Mouse (Mus musculus): ENCODE data around the gene Palm2. TPM values are rescaled to one million over a fixed set of nuclear protein-coding genes. Genes with fewer than 3 reads are reported as not detected.

Palm2 gene
- total and polyA plus RNA-seq, 3 experiments = not detected

GRCm38 (mm10) chr4:57586933-57587658 is 153.0 kb downstream of the Palm2 start:
- H3K9ac ChIP-seq (ENCODE audit: control insufficient read depth, low read depth, low read length, poor library complexity, severe bottlenecking) = no peak overlapping the region
- H3K36me3 ChIP-seq (ENCODE audit: control insufficient read depth in 1 of 2, insufficient read depth in 2 of 2, low read length in 2 of 2) = no peaks in the 10 kb centered on the region
- no peaks in the 10 kb centered on the region for H3K9me3 ChIP-seq (replicated peaks; ENCODE audit: insufficient read depth, low read length)
- TF ChIP-seq MAX (IDR thresholded peaks at IDR 0.05; ENCODE audit: low read length) (no peak), MEF2A (IDR thresholded peaks at IDR 0.05; ENCODE audit: extremely low read depth, insufficient replicate concordance, low read depth, low read length, poor library complexity, severe bottlenecking) (no peak), TAL1 (IDR thresholded peaks at IDR 0.05; ENCODE audit: low read length) (no peak), CTCF (IDR thresholded peaks at IDR 0.05 in 2 of 3, conservative IDR thresholded peaks at IDR 0.05 in 1 of 3; ENCODE audit: control insufficient read depth in 1 of 3, insufficient read depth in 1 of 3, low read depth in 2 of 3, low read length in 3 of 3, poor library complexity in 1 of 3, severe bottlenecking in 1 of 3) (no peak), MXI1 (IDR thresholded peaks at IDR 0.05; ENCODE audit: low read depth, low read length) (no peak), ZC3H11A (IDR thresholded peaks at IDR 0.05; ENCODE audit: low read depth, low read length) (no peak), ELF1 (IDR thresholded peaks at IDR 0.05; ENCODE audit: low read depth, low read length) (no peak), USF2 (IDR thresholded peaks at IDR 0.05; ENCODE audit: borderline replicate concordance in 1 of 2, insufficient read depth in 1 of 2, low read depth in 1 of 2, low read length in 2 of 2) (no peak), JUND (IDR thresholded peaks at IDR 0.05; ENCODE audit: low read depth, low read length) (no peak), E2F4 (IDR thresholded peaks at IDR 0.05; ENCODE audit: borderline replicate concordance, low read depth, low read length) (no peak), ZMIZ1 (IDR thresholded peaks at IDR 0.05; ENCODE audit: low read depth, low read length) (no peak), RAD21 (IDR thresholded peaks at IDR 0.05; ENCODE audit: low read depth, low read length) (no peak), GABPA (IDR thresholded peaks at IDR 0.05; ENCODE audit: low read depth, low read length) (no peak), KAT2A (conservative IDR thresholded peaks at IDR 0.05; ENCODE audit: low read depth, low read length) (no peak), SIN3A (IDR thresholded peaks at IDR 0.05; ENCODE audit: low read length) (no peak), POLR2AphosphoS5 (IDR thresholded peaks at IDR 0.05; ENCODE audit: borderline replicate concordance, low read depth, low read length) (no peak), CHD1 (IDR thresholded peaks at IDR 0.05; ENCODE audit: low read depth, low read length) (no peak), MAZ (IDR thresholded peaks at IDR 0.05; ENCODE audit: low read depth, low read length) (no peak)
- H3K79me2 ChIP-seq (ENCODE audit: control insufficient read depth, insufficient read depth, low read length, poor library complexity) = no peaks in the 10 kb centered on the region
- DNase-seq (ENCODE audit: low read depth, low spot score) = no peak
- no peaks in the 10 kb centered on the region for H3K27me3 ChIP-seq (ENCODE audit: control insufficient read depth in 1 of 2, insufficient read depth in 2 of 2, low read length in 2 of 2)
- no peak overlapping the region for H3K4me3 ChIP-seq (ENCODE audit: control insufficient read depth in 1 of 2, insufficient read depth in 1 of 2, low read depth in 2 of 2, low read length in 2 of 2)
- H3K27ac ChIP-seq (ENCODE audit: control insufficient read depth, low read depth, low read length) = no peak overlapping the region
- H3K4me1 ChIP-seq (ENCODE audit: control insufficient read depth in 1 of 2, insufficient read depth in 2 of 2, low read length in 2 of 2) = no peaks in the 10 kb centered on the region

GRCm38 (mm10) chr4:57588356-57588755 is 154.3 kb downstream of the Palm2 start:
- Histone ChIP-seq H3K9ac (ENCODE audit: control insufficient read depth, low read depth, low read length, poor library complexity, severe bottlenecking) (no peak overlapping the region), H3K36me3 (ENCODE audit: control insufficient read depth in 1 of 2, insufficient read depth in 2 of 2, low read length in 2 of 2) (no peaks in the 10 kb centered on the region), H3K27me3 (ENCODE audit: control insufficient read depth in 1 of 2, insufficient read depth in 2 of 2, low read length in 2 of 2) (no peaks in the 10 kb centered on the region), H3K4me1 (ENCODE audit: control insufficient read depth in 1 of 2, insufficient read depth in 2 of 2, low read length in 2 of 2) (no peaks in the 10 kb centered on the region), H3K9me3 (replicated peaks; ENCODE audit: insufficient read depth, low read length) (no peaks in the 10 kb centered on the region), H3K27ac (ENCODE audit: control insufficient read depth, low read depth, low read length) (no peak overlapping the region), H3K4me3 (ENCODE audit: control insufficient read depth in 1 of 2, insufficient read depth in 1 of 2, low read depth in 2 of 2, low read length in 2 of 2) (no peak overlapping the region), H3K79me2 (ENCODE audit: control insufficient read depth, insufficient read depth, low read length, poor library complexity) (no peaks in the 10 kb centered on the region)
- TF ChIP-seq ZNF384 (IDR thresholded peaks at IDR 0.05; ENCODE audit: low read depth, low read length) = no peak
- TF ChIP-seq TCF12 (IDR thresholded peaks at IDR 0.05; ENCODE audit: low read depth, low read length) = no peak
- TF ChIP-seq ZKSCAN1 (IDR thresholded peaks at IDR 0.05; ENCODE audit: low read depth, low read length) = no peak
- no peak for TF ChIP-seq UBTF (IDR thresholded peaks at IDR 0.05; ENCODE audit: borderline replicate concordance, insufficient read depth, low read depth, low read length)
- no peak for TF ChIP-seq MEF2A (IDR thresholded peaks at IDR 0.05; ENCODE audit: extremely low read depth, insufficient replicate concordance, low read depth, low read length, poor library complexity, severe bottlenecking)
- no peak for TF ChIP-seq SIN3A (IDR thresholded peaks at IDR 0.05; ENCODE audit: low read length)
- no peak for TF ChIP-seq POLR2AphosphoS5 (IDR thresholded peaks at IDR 0.05; ENCODE audit: borderline replicate concordance, low read depth, low read length)
- no peak for TF ChIP-seq RAD21 (IDR thresholded peaks at IDR 0.05; ENCODE audit: low read depth, low read length)
- no peak for TF ChIP-seq JUND (IDR thresholded peaks at IDR 0.05; ENCODE audit: low read depth, low read length)
- no peak for TF ChIP-seq MAX (IDR thresholded peaks at IDR 0.05; ENCODE audit: low read length)
- TF ChIP-seq USF1 (IDR thresholded peaks at IDR 0.05; ENCODE audit: low read depth, low read length) = no peak
- TF ChIP-seq SMC3 (IDR thresholded peaks at IDR 0.05; ENCODE audit: low read depth, low read length) = no peak
- TF ChIP-seq HCFC1 (IDR thresholded peaks at IDR 0.05; ENCODE audit: low read depth, low read length) = no peak
- no peak for TF ChIP-seq GABPA (IDR thresholded peaks at IDR 0.05; ENCODE audit: low read depth, low read length)
- no peak for TF ChIP-seq EP300 (IDR thresholded peaks at IDR 0.05; ENCODE audit: low read depth in 1 of 2, low read length in 2 of 2)
- TF ChIP-seq TAL1 (IDR thresholded peaks at IDR 0.05; ENCODE audit: low read length) = no peak
- TF ChIP-seq POLR2AphosphoS2 (IDR thresholded peaks at IDR 0.05; ENCODE audit: low read length) = no peak
- TF ChIP-seq POLR2A (IDR thresholded peaks at IDR 0.05; ENCODE audit: control insufficient read depth in 1 of 2, insufficient read depth in 1 of 2, low read depth in 1 of 2, low read length in 2 of 2, poor library complexity in 1 of 2) = no peak
- TF ChIP-seq MYC (IDR thresholded peaks at IDR 0.05; ENCODE audit: low read depth, low read length) = no peak
- no peak for TF ChIP-seq ZC3H11A (IDR thresholded peaks at IDR 0.05; ENCODE audit: low read depth, low read length)
- no peak for DNase-seq (ENCODE audit: low read depth, low spot score)

Data from MEL (cell line).